ENCODE assay signal across 17 mouse cellular contexts in genomic region chr13:45842511-45843055, GRCm38 (mm10).
"Had no signal": no experiment of that assay in that cellular context is flagged by ENCODE, and none has a peak within 500 bp of the region (broad histone marks: within the 10 kb centered on the region; RNA-seq: fewer than 3 reads in every experiment).

No protein-coding gene starts in this region.

- H3K4me2 ChIP-seq: liver, embryonic 13.5 days; lung, embryonic 15.5 days; midbrain, embryonic 11.5 days; midbrain, embryonic 15.5 days; neural tube, embryonic 12.5 days had no signal

- DNase-seq: kidney, postnatal 14 days; left cerebral cortex, postnatal 4 days; liver; liver, embryonic 13.5 days; liver, postnatal 0 days; lung, postnatal 14 days; retina, postnatal 1 day; right cerebral cortex, postnatal 4 days; spleen, adult 18-20 months; thymus, adult 2 months; thymus, postnatal 25 days had no signal

- H3K4me1 ChIP-seq: lung, embryonic 15.5 days; midbrain, embryonic 15.5 days; neural tube, embryonic 12.5 days had no signal

- ATAC-seq: liver, postnatal 0 days; midbrain, embryonic 15.5 days had no signal

- H3K36me3 ChIP-seq: liver, embryonic 13.5 days; lung, embryonic 15.5 days; midbrain, embryonic 15.5 days; neural tube, embryonic 12.5 days had no signal

- H3K4me3 ChIP-seq: liver, embryonic 13.5 days; lung, embryonic 15.5 days; megakaryocyte, embryonic 14.5 days; midbrain, embryonic 15.5 days; neural tube, embryonic 12.5 days had no signal

- H3K27ac ChIP-seq: liver, embryonic 13.5 days; lung, embryonic 15.5 days; macrophage; midbrain, embryonic 15.5 days; neural tube, embryonic 12.5 days had no signal

- H3K9me3 ChIP-seq: liver, embryonic 13.5 days; lung, embryonic 15.5 days; megakaryocyte, embryonic 14.5 days; midbrain, embryonic 15.5 days; neural tube, embryonic 12.5 days had no signal

- H3K27me3 ChIP-seq: liver, embryonic 13.5 days; lung, embryonic 15.5 days; megakaryocyte, embryonic 14.5 days; midbrain, embryonic 15.5 days; neural tube, embryonic 12.5 days had no signal

- H3K9ac ChIP-seq: liver, embryonic 13.5 days; liver, postnatal 0 days; lung, embryonic 15.5 days; midbrain, embryonic 15.5 days; neural tube, embryonic 12.5 days had no signal
